Mouse (Mus musculus): ENCODE measurements around the gene Abtb1.

The Abtb1 gene

GRCm38 (mm10) chr6:88829579-88829978 lies 12.2 kb downstream of the Abtb1 start:
- no peak for DNase-seq (ENCODE audit: low read depth, low spot score)

GRCm38 (mm10) chr6:88828206-88829009 lies 13.4 kb downstream of the Abtb1 start:
- DNase-seq (ENCODE audit: low read depth, low spot score), result no peak

- no peak for DNase-seq (ENCODE audit: low read depth, low spot score)
Measured at GRCm38 (mm10) chr6:88827395-88828205, 14.2 kb downstream of the Abtb1 start.

- DNase-seq (ENCODE audit: low read depth, low spot score), result no peak
Measured at GRCm38 (mm10) chr6:88826965-88827364, 14.8 kb downstream of the Abtb1 start.

- peak; percentile 51 for DNase-seq (ENCODE audit: low read depth, low spot score)
Measured at GRCm38 (mm10) chr6:88826545-88826944, 15.2 kb downstream of the Abtb1 start.

GRCm38 (mm10) chr6:88826088-88826487 lies 15.7 kb downstream of the Abtb1 start:
- DNase-seq (ENCODE audit: low read depth, low spot score), result no peak

- no peak for DNase-seq (ENCODE audit: low read depth, low spot score)
Measured at GRCm38 (mm10) chr6:88824183-88824582, 17.6 kb downstream of the Abtb1 start.

- no peak for DNase-seq (ENCODE audit: low read depth, low spot score)
Measured at GRCm38 (mm10) chr6:88821901-88822300, 19.9 kb downstream of the Abtb1 start.

GRCm38 (mm10) chr6:88821294-88821693 lies 20.5 kb downstream of the Abtb1 start:
- DNase-seq (ENCODE audit: low read depth, low spot score), result no peak

GRCm38 (mm10) chr6:88820853-88821252 lies 20.9 kb downstream of the Abtb1 start:
- no peak for DNase-seq (ENCODE audit: low read depth, low spot score)

- no peak for DNase-seq (ENCODE audit: low read depth, low spot score)
Measured at GRCm38 (mm10) chr6:88816913-88817312, 24.9 kb downstream of the Abtb1 start.

GRCm38 (mm10) chr6:88815489-88815888 lies 26.3 kb downstream of the Abtb1 start:
- DNase-seq (ENCODE audit: low read depth, low spot score), result no peak

GRCm38 (mm10) chr6:88815036-88815435 lies 26.7 kb downstream of the Abtb1 start:
- DNase-seq (ENCODE audit: low read depth, low spot score), result no peak

- no peak for DNase-seq (ENCODE audit: low read depth, low spot score)
Measured at GRCm38 (mm10) chr6:88813832-88814231, 28.0 kb downstream of the Abtb1 start.

- peak; percentile 81 for DNase-seq (ENCODE audit: low read depth, low spot score)
Measured at GRCm38 (mm10) chr6:88812886-88813285, 28.9 kb downstream of the Abtb1 start.

- DNase-seq (ENCODE audit: low read depth, low spot score), result no peak
Measured at GRCm38 (mm10) chr6:88811880-88812400, 29.8 kb downstream of the Abtb1 start.

GRCm38 (mm10) chr6:88811396-88811795 lies 30.4 kb downstream of the Abtb1 start:
- no peak for DNase-seq (ENCODE audit: low read depth, low spot score)

GRCm38 (mm10) chr6:88810291-88810690 lies 31.5 kb downstream of the Abtb1 start:
- no peak for DNase-seq (ENCODE audit: low read depth, low spot score)

GRCm38 (mm10) chr6:88809091-88810037 lies 32.4 kb downstream of the Abtb1 start:
- peak; percentile 53 for DNase-seq (ENCODE audit: low read depth, low spot score)

GRCm38 (mm10) chr6:88804966-88805577 lies 36.7 kb downstream of the Abtb1 start:
- no peak for DNase-seq (ENCODE audit: low read depth, low spot score)

Data from ZHBTc4 (cell line).